Mouse (Mus musculus) testis, postnatal 14 days (tissue): ENCODE data around the gene Gm49388.
A peak's percentile ranks its signal among the peaks of the same experiment; 100 is the strongest.

Experiments used
- DNase-seq: peaks from one replicate; pipeline ENCODE4 v3.0.0; 2021; ENCODE audit warnings: low spot score

Gm49388 gene

DNA sequence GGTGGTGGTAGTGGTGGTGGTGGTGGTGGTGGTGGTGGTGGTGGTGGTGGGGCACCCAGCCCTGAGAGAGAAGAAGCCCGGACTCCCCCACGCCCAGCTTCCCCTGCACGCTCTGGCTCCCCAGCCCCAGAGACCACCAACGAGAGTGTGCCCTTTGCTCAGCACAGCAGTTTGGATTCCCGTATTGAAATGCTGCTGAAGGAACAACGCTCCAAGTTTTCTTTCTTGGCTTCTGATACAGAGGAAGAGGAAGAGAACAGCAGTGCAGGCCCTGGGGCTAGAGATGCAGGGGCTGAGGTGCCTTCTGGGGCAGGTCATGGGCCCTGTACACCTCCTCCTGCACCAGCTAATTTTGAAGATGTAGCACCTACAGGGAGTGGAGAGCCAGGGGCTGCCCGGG lies at the start of gene Gm49388:
TSS of gene Gm49388 (plus strand) at position 301 of the 400 bp plus-strand sequence.
- no peak for DNase-seq

DNA sequence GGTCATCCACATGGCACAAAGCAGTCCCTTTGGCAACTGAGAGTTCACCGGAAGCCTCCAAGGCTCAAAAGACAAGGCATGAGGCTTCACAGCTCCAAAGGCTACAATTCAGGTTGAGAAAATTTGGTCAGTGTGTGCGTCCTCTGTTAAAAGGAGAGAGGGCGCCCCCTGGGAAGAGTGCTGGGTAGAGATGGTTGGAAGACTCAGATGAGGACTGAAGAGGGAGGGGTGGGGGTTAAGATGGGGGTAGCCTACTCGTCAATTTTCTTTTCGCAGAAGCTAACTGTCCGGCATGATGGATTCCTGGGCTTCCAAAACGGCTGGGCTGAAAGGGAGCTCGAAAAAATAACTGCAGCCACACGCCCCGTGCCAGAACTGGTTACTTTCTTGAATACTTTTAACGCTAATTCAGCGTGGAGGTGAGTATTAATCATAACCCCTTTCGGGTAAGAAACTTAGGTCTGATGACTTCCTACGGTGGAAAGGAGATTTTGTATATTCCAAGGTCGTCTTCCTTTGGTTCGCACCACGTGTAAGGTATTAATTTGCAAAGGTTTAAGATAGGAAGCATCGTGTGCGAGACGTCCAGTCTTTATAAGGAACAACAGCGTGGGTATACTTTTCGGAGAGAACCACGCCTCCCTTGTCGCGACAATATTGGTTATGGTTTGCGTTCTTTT lies 40.9 kb upstream of the Gm49388 start, which contains the start of gene Fbxl19:
TSS of gene Fbxl19 (plus strand) at position 178 of the 680 bp plus-strand sequence.
- peak; percentile 68 for DNase-seq

DNA sequence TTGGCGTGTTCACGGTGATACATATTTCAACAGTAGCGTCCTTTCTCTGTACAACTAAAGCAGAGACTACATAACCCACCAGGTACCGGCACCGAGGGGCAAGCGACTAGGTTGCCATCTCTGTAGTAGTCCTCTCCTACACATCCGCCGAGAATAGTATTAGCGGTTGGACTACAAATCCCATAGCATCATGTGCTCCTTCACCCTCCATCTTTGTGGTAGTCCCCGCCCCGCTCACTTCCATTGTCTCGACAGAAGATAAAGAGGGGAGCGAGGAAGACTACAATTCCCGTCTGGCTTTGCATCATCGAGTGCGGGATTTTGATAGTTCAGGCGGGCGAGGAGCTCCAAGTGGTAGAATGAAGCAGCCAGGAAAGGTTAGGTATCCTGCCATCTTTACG lies 40.2 kb upstream of the Gm49388 start:
- peak; percentile 93 for DNase-seq

DNA sequence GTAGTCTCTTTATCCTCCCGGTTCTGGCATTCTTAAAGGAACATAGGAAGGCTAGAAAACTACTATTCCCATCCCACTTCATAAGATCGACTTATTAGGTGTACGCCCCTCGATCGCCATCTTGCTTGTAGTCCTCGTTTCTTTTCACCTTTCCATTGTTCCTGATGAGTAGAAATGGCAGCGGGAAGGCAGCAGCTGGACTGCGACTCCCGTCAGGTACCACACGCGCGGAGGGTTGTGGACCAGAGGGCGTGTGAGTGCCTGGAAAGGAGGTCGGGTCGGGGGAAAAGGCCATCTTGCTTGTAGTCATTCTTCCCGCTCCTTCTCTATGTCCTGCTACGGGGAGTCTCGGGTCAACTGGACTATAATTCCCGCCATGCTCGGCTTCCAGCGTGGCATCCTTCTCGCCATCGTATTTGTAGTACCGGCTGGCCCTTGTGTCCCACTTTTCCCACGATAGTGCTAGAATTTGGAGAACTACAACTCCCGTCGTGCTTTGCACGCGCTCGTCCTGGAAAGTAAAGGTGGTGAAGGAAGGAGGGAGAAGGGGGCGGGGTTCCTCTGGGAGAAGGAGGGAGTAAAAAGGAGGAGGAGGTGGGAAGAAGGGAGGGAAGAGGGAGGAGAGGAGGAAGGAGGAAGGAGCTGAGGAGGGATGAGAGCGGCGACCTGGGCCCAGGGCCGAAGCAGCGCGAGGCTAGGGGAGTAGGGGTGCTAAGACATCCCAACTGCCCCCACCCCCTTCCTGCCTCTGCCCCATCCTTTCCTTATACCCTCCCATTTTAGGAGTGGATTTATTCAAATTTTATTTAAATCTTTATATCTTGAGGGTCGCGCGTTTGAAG lies 39.5 kb upstream of the Gm49388 start:
- DNase-seq: peak; percentile 96

DNA sequence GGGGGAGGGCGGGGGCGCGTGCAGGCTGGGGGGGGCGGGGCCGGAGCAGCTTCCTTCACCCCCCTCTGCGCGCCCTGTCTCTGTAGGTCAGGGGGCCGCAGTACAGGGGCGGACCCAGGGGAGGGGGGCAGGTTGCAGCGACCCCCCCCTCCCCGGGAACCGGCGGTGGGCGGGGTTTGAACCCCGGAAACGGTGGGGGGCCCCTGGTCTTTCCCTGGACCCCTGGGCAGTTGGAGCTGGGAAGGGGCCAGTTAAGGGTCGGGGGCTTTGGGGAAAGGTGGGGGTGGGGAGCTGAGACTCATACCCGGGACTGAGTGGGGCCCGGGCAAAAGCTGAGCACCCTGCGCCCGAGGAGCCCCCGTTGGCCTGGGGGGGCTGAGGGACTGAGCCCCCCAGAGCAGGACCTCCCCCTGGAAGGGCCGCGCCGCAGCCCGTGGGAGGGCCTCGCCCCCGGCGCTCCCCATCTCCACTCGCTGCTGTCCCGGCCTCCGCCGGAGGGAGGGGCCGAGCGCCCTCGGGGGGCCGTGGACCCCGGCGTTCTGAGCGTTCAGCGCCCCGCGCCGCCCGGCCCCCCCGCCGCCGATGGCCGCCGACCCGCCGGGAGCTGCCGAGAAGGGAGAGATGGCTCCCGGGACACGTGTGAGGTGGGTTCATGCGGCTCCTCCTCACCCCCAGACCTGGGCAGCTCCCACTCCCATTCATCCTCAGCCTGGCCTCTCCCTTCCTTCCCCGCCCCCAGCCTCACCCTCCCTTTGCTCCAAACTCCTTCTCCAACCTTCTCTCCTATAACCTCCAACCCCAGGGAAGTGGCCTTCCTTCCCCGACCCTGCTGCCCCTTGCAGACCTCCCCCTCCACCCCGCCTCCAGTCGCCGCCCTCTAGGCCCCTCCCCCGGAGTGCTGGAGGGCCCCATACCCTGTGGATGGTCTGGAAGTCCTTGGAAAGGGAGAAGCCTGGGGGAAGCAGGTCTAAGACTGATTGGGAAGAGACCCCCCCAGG lies 38.6 kb upstream of the Gm49388 start:
- DNase-seq: peak; percentile 67

DNA sequence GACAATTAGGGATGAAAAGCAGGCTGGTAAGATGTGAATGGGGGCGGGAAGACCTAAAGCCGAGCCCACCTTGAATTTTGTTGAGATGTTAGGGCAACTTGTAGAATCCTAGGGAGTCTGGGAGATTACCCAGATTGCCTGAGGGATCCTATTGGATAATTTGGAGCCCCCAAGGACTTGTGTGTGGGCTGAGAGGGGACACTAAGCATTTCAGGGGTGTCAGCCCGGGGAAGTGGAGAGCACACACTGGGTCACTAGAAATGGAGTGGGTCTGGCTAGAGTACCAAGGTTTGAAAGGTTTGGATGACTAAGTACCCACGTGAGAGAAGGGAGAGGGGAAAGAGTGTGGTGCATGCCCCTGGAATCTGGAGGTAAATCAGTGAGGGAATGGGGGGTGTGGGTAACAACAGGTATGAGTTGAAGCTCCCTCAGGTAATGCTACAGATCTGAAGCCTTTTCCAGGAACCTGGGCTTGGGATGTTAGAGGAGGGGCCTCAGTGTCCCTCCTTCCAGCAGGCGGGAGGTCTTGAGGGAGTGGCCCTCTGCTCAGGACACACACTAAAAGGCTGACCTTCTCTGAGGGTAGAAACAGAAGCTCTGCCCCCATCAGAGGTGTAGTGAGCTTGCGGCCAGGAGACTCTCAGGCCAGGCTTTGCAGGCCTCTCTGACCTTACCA lies 37.7 kb upstream of the Gm49388 start:
- no peak for DNase-seq

DNA sequence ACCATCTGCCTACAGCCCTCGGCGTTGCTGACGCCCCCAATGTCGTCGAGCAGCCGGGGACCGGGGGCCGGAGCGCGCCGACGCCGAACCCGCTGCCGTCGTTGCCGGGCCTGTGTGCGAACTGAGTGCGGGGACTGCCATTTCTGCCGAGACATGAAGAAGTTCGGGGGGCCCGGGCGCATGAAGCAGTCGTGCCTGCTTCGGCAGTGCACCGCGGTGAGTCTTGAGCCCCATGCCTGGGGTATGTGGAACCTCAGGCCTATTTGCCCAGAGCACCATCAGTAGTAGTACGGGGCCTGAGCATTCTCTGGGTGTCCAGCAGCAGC lies 37.2 kb upstream of the Gm49388 start:
- no peak for DNase-seq

DNA sequence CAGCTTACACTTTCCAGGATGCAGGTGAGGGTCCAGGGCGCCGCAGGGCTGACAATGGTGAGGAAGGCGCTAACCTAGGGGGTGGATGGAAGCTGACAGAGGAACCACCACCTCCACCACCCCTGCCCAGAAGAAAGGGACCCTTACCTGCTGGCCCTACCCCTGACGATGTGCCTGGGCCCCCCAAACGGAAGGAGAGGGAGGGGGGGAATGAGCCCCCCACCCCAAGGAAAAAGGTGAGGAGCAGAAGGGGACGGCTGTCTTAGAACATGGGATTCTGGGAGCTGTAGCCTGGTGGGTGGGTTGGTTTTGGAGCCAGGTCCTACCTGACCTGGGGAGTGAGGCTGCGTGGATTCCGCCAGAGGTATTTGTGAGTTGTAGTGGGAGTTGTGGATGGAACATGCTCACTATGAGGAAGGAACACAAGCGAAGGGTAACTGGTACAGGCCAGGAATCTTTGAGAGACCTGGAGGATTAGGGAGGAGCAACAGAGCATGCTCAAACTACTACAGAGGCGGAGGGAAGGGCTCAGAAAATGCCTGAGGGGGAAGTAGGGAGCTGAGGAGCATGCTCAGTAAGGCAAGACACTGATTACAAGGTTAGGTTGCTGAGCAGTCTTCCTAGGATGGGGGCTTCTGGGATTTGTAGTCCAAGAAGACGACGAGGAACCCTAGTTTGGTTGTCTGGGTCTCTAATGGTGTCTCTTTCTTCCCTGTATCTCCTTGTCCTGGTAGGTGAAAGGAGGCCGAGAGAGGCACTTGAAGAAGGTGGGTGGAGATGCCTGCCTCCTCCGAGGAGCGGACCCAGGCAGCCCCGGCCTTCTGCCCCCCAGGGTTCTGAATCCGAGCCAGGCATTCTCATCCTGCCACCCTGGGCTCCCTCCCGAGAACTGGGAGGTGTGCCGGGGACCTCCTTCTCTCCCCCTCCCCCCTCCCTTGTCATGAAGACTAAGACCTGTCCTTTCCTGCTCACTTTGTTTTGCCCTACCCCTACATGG lies 35.0 kb upstream of the Gm49388 start:
- no peak for DNase-seq

DNA sequence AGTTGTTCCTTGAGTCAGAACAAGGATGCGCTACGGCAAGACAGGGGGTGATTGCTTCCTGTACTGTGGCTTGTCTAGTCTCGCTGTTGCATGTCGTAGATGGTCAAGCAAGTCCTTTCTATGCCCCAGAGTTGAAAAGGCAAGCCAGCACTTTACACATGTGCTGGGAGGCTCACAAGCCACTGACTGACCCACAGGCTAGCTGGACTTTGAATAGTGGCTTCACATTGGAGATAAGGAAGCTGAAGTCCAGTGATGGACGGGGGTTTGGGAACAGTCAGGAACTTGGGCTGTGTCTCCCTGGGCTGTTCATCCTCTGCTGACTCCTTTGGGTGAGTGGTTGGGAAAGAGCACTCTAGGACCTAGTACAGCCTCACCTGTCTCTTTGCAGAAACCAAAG lies 33.8 kb upstream of the Gm49388 start:
- DNase-seq: no peak

DNA sequence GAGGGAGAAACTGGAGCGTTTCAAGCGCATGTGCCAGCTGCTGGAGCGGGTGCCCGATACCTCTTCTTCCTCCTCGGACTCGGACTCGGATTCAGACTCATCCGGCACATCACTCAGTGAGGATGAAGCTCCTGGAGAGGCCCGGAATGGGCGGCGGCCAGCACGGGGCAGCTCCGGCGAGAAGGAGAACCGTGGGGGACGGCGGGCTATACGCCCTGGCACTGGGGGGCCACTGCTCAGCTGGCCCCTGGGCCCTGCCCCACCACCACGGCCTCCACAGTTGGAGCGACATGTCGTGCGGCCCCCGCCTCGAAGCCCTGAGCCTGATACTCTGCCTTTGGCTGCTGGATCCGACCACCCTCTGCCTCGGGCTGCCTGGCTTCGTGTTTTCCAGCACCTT lies 33.3 kb upstream of the Gm49388 start:
- no peak for DNase-seq

DNA sequence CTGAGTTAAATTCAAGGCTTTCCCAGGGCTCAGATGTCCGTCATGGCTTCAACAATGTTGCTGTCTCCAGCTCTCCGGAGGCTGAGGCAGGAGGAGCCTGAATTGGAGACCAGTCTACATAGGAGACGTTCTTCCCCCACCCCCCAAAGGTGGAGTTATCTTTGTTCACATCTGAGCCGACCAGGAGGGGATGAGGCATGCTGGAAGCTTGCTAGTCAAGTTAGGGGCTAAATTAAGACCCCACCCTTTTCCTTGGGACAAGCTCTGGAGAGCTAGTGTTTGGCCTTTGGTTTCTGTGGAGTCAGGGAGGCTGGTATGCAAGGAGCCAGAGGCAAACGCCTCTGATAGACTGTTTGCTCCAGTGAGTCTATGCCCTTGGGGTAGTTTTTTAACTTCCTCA lies 32.2 kb upstream of the Gm49388 start:
- peak; percentile 84 for DNase-seq

DNA sequence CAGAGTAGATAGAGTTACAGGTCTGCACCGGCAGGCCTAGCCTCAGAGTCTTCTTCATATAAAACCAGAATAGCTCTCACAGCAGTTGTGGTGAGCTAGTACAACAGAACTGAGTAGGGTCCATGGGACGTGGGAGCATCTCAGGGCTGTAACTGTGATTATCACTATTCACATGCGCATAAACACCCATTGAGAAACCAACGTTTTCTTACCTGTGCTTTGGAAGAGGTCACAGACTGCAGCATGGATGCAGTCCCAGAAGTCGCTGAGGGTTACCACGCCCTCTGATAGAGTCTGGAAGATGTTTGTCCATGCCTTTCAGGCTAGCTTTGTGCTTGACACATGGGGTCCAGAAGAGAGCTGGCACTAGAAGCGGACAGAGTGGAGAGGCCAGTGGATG lies 31.7 kb upstream of the Gm49388 start:
- no peak for DNase-seq

DNA sequence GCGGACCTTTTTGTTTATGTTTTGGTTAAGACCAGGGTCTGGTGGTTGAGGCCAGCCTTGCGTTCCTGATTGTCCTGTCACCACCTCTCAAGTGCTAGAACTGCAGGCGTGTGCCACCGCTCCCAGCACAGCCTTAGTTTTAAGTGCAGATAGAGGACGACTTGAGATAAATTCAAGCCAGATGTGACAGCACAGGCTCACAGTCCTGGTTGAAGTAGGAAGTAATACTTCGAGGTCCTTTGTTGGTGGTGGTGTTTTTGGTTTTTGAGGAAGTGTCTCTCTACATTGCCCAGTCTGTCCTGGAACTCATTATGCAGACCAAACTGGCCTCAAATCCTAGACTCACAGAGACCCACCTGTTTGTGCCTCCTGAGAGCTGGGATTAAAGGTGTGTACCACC lies 25.7 kb upstream of the Gm49388 start:
- DNase-seq: no peak

DNA sequence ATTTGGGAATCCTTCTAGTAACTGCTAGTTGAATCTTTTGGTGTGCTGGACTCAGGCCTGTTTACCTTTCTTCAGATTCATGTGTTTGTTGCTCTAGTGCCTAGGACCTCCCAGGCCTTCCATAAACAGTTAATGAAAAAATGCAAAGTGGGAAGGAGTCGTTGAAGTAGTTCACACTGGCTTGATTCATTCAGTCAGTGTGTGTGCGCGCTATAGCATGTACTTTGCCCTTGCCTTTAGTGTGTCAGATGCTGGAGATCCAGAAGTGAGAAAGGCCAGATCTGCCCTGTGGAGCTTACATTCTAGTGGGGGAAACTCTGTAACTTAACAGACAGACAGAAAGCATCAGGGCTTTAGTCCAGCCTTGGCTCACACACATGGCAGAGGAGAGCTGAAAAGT lies 24.9 kb upstream of the Gm49388 start:
- no peak for DNase-seq

DNA sequence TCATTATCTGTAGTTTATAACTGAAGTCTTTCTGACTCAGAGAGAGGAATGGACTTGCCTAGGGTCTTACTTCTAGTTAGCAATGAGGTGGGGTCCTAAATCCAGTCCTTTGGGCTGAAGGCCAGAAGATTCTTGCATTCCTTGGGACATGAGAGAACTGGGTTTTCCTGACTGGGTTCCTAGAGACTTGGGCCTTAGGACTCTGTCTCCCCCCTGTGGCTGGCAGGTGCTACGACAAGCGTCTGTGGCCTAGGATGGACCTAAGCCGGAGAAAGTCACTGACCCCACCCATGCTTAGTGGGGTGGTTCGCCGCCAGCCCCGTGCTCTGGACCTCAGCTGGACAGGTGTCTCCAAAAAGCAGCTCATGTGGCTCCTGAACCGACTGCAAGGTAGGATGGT lies 24.4 kb upstream of the Gm49388 start:
- DNase-seq: no peak

DNA sequence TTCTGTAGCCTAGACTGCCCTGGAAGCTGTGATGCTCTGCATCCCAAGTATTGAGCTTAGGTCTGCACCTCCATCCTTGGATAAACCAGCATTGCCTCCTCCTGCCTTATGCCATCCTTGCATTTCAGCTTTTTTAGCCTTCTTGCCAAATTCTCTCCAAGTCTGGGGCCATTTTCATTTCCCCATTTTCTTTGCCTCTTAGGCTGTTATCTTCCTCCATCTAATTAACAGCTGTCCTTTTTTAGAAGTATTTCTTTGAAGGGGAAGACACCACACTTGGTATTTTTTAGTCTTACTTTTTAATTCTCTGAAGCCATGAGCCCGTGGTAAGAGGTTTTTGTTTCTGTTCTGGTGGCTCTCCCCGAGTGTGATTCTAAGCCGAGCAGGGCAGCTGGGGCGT lies 21.8 kb upstream of the Gm49388 start:
- no peak for DNase-seq

DNA sequence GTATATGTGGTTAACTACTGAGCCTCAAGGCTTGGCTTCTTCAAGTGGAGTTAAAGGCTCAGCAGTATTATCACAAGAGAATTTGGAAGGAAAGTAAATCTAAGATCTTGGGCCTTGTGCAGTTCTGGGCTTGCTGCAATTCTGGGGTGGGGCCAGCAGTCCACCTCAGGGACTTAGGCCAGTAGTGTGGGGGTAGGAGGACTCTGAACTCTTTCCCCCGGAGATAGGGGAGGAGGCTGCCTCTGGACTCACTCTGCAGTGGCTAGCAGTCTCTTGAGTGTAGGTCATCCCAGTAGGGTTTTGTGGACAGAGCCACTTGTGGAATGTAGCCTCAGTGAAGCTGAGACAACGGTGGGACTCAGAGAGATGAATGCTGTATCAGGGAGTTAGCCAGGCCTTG lies 19.7 kb upstream of the Gm49388 start:
- no peak for DNase-seq

DNA sequence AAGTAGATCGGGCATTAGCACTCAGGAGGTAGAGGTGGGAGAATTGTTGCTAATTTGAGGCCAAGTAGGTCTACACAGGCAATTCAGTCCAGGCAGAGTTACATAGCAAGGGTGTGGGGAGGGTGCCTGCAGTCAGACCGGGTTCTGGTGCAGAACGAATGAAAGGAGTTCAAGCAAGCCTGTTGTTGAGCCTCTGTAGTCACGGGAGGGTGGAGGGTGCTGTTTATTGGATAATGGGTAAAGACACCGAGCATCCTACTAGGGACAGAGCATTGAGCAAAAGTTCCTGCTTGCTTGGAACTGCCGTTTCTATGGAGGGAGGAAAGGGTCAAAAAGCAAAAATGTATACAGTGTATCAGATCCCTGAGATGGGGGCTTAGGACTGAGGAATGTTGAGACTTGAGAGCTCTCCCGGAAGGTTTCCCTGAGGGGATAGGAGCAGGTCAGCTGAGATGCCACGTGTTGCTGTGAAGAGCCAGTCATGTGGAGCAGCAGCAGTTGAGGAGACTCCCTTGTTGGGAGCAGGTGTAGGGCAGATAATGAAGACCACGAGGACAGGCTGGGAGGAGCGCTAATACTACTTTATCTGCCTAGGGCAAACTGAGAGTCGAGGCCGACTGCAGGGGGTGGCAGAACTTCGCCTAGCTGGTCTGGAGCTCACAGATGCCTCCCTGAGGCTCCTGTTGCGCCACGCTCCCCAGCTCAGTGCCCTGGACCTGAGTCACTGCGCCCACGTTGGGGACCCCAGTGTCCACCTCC lies 18.4 kb upstream of the Gm49388 start:
- DNase-seq: peak; percentile 86

DNA sequence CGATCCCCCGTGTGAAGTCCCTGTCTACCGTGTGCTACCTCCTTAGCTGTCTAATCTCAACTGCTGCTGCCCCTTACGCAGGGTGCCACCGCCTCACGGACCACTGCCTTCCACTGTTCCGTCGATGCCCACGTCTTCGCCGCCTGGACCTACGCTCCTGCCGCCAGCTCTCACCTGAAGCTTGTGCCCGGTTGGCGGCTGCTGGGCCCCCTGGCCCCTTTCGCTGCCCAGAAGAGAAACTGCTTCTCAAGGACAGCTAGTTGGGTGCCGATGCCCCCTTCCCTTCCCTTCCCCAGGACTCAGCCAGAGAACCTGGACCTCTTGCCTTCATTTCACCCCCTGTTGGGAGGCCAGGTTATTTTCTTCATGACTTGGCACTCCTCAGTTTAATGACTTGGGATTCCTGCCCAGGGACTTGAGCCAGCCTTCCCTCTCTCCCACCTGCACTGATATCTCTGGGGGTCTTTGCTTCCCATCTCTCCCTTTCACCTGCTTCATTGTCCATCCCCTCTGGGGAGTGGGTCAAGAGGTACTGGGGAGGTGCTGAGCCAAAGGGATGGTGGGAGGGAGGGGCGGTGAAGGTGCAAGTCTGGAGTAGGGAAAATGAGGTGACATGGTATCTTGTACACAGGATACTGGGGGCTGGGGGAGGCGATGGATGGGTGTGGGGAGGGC lies 17.6 kb upstream of the Gm49388 start:
- no peak for DNase-seq
